Mouse (Mus musculus) neural tube, embryonic 12.5 days (tissue): ENCODE data around the gene Olfr1354. TPM values are rescaled to one million over a fixed set of nuclear protein-coding genes. Genes with fewer than 3 reads are reported as not detected.
"Not testable (repeated sequence)": the region's sequence is repeated elsewhere in the genome, so short reads cannot be mapped to it uniquely, and the experiment has no call there.

Experiments used
- ATAC-seq: fragments of 200-750 bp; cut with Nextera tagmentation; 2 replicates; pipeline ENCODE4 v1.8.0; 2017; ENCODE audit warnings: low read depth, mild to moderate bottlenecking, moderate TSS enrichment, moderate library complexity; ENCODE audit not compliant: low FRiP score
- H3K27ac ChIP-seq: fragments of 300-500 bp; sonication (generic); 2 replicates; pipeline ENCODE4 v1.5.1; 2016
- H3K27me3 ChIP-seq: fragments of 300-500 bp; sonication (generic); replicated peaks from 2 replicates; pipeline ENCODE4 v1.6.1; 2016; ENCODE audit warnings: mild to moderate bottlenecking
- H3K36me3 ChIP-seq: fragments of 300-500 bp; sonication (generic); 2 replicates; pipeline ENCODE4 v1.6.1; 2016; ENCODE audit warnings: mild to moderate bottlenecking
- H3K4me1 ChIP-seq: fragments of 300-500 bp; sonication (generic); 2 replicates; pipeline ENCODE4 v1.6.1; 2016
- H3K4me2 ChIP-seq: fragments of 300-500 bp; sonication (generic); replicated peaks from 2 replicates; pipeline ENCODE4 v1.6.1; 2016; ENCODE audit warnings: mild to moderate bottlenecking
- H3K4me3 ChIP-seq: fragments of 300-500 bp; sonication (generic); 2 replicates; pipeline ENCODE4 v1.5.1; 2016
- H3K9ac ChIP-seq: fragments of 300-500 bp; sonication (generic); 2 replicates; pipeline ENCODE4 v1.6.1; 2016; ENCODE audit warnings: mild to moderate bottlenecking
- H3K9me3 ChIP-seq: fragments of 300-500 bp; sonication (generic); 2 replicates; pipeline ENCODE4 v1.6.1; 2016; ENCODE audit warnings: mild to moderate bottlenecking
- WGBS: fragments of 180-500 bp; shearing (Covaris S2); methylation state at CpG from one replicate; pipeline ENCODE4 v1.1.7; 2016; 5-methylcytosine and 5-hydroxymethylcytosine counted together
- polyA plus RNA-seq: library from polyadenylated mRNA; unstranded; fragments of >200 nt; fragmentation: Nextera tagmentation; extraction: Ambion mirVana; gene quantifications from 2 replicates; pipeline ENCODE4 v1.2.1, GENCODE M21; 2016

Gene Olfr1354
- polyA plus RNA-seq, result not detected in 2 replicates

GRCm38 (mm10) chr10:78912871-78913270, at the start of gene Olfr1354:
TSS of gene Olfr1354 (plus strand) at chr10:78913171.
- H3K27me3 ChIP-seq, H3K4me3 ChIP-seq, H3K4me1 ChIP-seq, H3K36me3 ChIP-seq, H3K9me3 ChIP-seq, H3K4me2 ChIP-seq, H3K27ac ChIP-seq, H3K9ac ChIP-seq, ATAC-seq: not testable (repeated sequence)
- WGBS, result 83% methylated on average over 1 of the region's 1 CpGs

- no peak for ATAC-seq
- Histone ChIP-seq H3K27ac (no peak within 1 kb of the TSS), H3K9me3 (0 out of 2 replicates have a peak, but pooled peaks cover 4% of the 10 kb centered on the region), H3K9ac (no peak within 1 kb of the TSS), H3K36me3 (no peaks in the 10 kb centered on the region), H3K4me2 (no peak within 1 kb of the TSS), H3K4me3 (no peak within 1 kb of the TSS), H3K4me1 (no peaks in the 10 kb centered on the region), H3K27me3 (no peaks in the 10 kb centered on the region)
- WGBS, result 78% methylated on average over 2 of the region's 2 CpGs
Observed at GRCm38 (mm10) chr10:78875240-78875639, 37.7 kb upstream of the Olfr1354 start, which contains the start of gene Olfr1355. TSS of gene Olfr1355 (plus strand) at chr10:78875540.

GRCm38 (mm10) chr10:78950336-78950735, 37.4 kb downstream of the Olfr1354 start, which contains the start of gene Olfr8:
TSS of gene Olfr8 (plus strand) at chr10:78950636.
- not testable (repeated sequence) for H3K9ac ChIP-seq, H3K4me2 ChIP-seq, H3K4me1 ChIP-seq, H3K27ac ChIP-seq, H3K27me3 ChIP-seq, ATAC-seq, H3K9me3 ChIP-seq, H3K4me3 ChIP-seq, H3K36me3 ChIP-seq
- WGBS, result 87% methylated on average over 1 of the region's 1 CpGs

- H3K4me1 ChIP-seq, H3K27ac ChIP-seq, H3K27me3 ChIP-seq, ATAC-seq, H3K36me3 ChIP-seq, H3K9me3 ChIP-seq, H3K9ac ChIP-seq, H3K4me2 ChIP-seq, H3K4me3 ChIP-seq: not testable (repeated sequence)
Observed at GRCm38 (mm10) chr10:78963009-78963408, 50.0 kb downstream of the Olfr1354 start, which contains the start of gene Olfr1353. TSS of gene Olfr1353 (plus strand) at chr10:78963309.

Other genes with a start within 250 kb of the Olfr1354 start
- gene Casp14, start 194.9 kb upstream of the Olfr1354 start, polyA plus RNA-seq, result not detected in 2 replicates
- not detected in 2 replicates for gene Ccdc105, start 160.1 kb upstream of the Olfr1354 start, polyA plus RNA-seq
- 1.8 and 2.8 TPM in 2 replicates for gene Slc1a6, start 132.7 kb upstream of the Olfr1354 start, polyA plus RNA-seq
- gene Olfr1356, start 61.0 kb upstream of the Olfr1354 start, polyA plus RNA-seq, result not detected in 2 replicates
- not detected in 2 replicates for gene Olfr1355, start 37.6 kb upstream of the Olfr1354 start, polyA plus RNA-seq
- gene Olfr8, start 37.5 kb downstream of the Olfr1354 start, polyA plus RNA-seq, result not detected in 2 replicates
- gene Olfr1353, start 50.1 kb downstream of the Olfr1354 start, polyA plus RNA-seq, result not detected in 2 replicates
- not detected in 2 replicates for gene Olfr1352, start 67.9 kb downstream of the Olfr1354 start, polyA plus RNA-seq
- not detected in 2 replicates for gene Olfr1351, start 99.3 kb downstream of the Olfr1354 start, polyA plus RNA-seq
- 0.15 and 0.24 TPM in 2 replicates for gene Olfr57, start 115.6 kb downstream of the Olfr1354 start, polyA plus RNA-seq
- gene 2610008E11Rik, start 184.4 kb downstream of the Olfr1354 start, polyA plus RNA-seq, result 44.8 and 45.3 TPM in 2 replicates
- not detected in 2 replicates for gene Vmn2r80, start 235.6 kb downstream of the Olfr1354 start, polyA plus RNA-seq